Mouse (Mus musculus) C2C12 (cell line): ENCODE data around the gene Mocs3. TPM values are rescaled to one million over a fixed set of nuclear protein-coding genes. Genes with fewer than 3 reads are reported as not detected.

Experiments
- H3K27me3 ChIP-seq: one replicate; pipeline ENCODE4 v1.6.1; 2011; ENCODE audit not compliant: control insufficient read depth, insufficient read depth, insufficient read length
- H3K36me3 ChIP-seq: one replicate; pipeline ENCODE4 v1.6.1; 2011; ENCODE audit not compliant: control insufficient read depth, insufficient read depth
- H3K4me3 ChIP-seq: one replicate; pipeline ENCODE4 v1.5.1; 2011; ENCODE audit warnings: mild to moderate bottlenecking, control low read depth; ENCODE audit not compliant: poor library complexity, insufficient read depth, severe bottlenecking
- H3K79me2 ChIP-seq: one replicate; pipeline ENCODE4 v1.6.1; 2011; ENCODE audit not compliant: control insufficient read depth, insufficient read depth
- H3K79me3 ChIP-seq: one replicate; pipeline ENCODE4 v1.6.1; 2011; ENCODE audit warnings: low read depth, control low read depth
- H3ac ChIP-seq: one replicate; pipeline ENCODE3; 2011; ENCODE audit warnings: low read depth; ENCODE audit not compliant: control insufficient read depth, insufficient read length
- CEBPB ChIP-seq: IDR thresholded peaks from one replicate; pipeline ENCODE4 v1.6.1; 2011; ENCODE audit warnings: low read depth, mild to moderate bottlenecking, control low read depth, moderate library complexity
- CTCF ChIP-seq: IDR thresholded peaks from one replicate; pipeline ENCODE4 v1.5.1; 2011; ENCODE audit not compliant: control insufficient read depth, insufficient read depth, insufficient read length
- FOSL1 ChIP-seq: IDR thresholded peaks from one replicate; pipeline ENCODE4 v1.8.0; 2011; ENCODE audit warnings: mild to moderate bottlenecking, low read length; ENCODE audit not compliant: poor library complexity, insufficient read depth, severe bottlenecking
- MAX ChIP-seq: IDR thresholded peaks from one replicate; pipeline ENCODE4 v1.6.1; 2011; ENCODE audit warnings: mild to moderate bottlenecking, control low read depth
- MYOD1 ChIP-seq: IDR thresholded peaks from one replicate; pipeline ENCODE4 v1.6.1; 2011; ENCODE audit warnings: low read depth; ENCODE audit not compliant: control insufficient read depth, insufficient read length
- MYOG ChIP-seq: IDR thresholded peaks from one replicate; pipeline ENCODE4 v1.6.1; 2011; ENCODE audit not compliant: control insufficient read depth, insufficient read length; ENCODE audit errors: extremely low read depth
- USF1 ChIP-seq: IDR thresholded peaks from one replicate; pipeline ENCODE4 v1.6.1; 2011; ENCODE audit warnings: low read depth, mild to moderate bottlenecking, control low read depth, moderate library complexity
- polyA plus RNA-seq: library from polyadenylated mRNA; unstranded; fragments of >200 nt; fragmentation: generic; extraction: Trizol; gene quantifications from one replicate; pipeline ENCODE4 v1.2.1, GENCODE M21; 2012; ENCODE audit warnings: missing spikeins

The Mocs3 gene
- polyA plus RNA-seq, 1 experiment: 9.9 TPM

- no peak for TF ChIP-seq MAX
- no peak for TF ChIP-seq CTCF
- no peak for TF ChIP-seq MYOD1
- no peak for TF ChIP-seq CEBPB
- TF ChIP-seq FOSL1: no peak
- no peak for TF ChIP-seq MYOG
- H3K79me2 ChIP-seq: no peaks in the 10 kb centered on the region
- no peak overlapping the region for H3ac ChIP-seq
- H3K4me3 ChIP-seq: no peak overlapping the region
- H3K27me3 ChIP-seq: peaks cover 80% of the 10 kb centered on the region
- no peaks in the 10 kb centered on the region for H3K79me3 ChIP-seq
- no peaks in the 10 kb centered on the region for H3K36me3 ChIP-seq
Measured at GRCm38 (mm10) chr2:168273387-168273786, 43.0 kb downstream of the Mocs3 start.

- peaks cover 79% of the 10 kb centered on the region for H3K27me3 ChIP-seq
- TF ChIP-seq CTCF: peak; percentile 20
- TF ChIP-seq MYOD1: no peak
Measured at GRCm38 (mm10) chr2:168274374-168274935, 44.0 kb downstream of the Mocs3 start.

GRCm38 (mm10) chr2:168280729-168281581 is 50.5 kb downstream of the Mocs3 start:
- Histone ChIP-seq H3K79me2 (no peaks in the 10 kb centered on the region), H3ac (no peak overlapping the region), H3K36me3 (no peaks in the 10 kb centered on the region), H3K79me3 (no peaks in the 10 kb centered on the region), H3K27me3 (peaks cover 72% of the 10 kb centered on the region), H3K4me3 (no peak overlapping the region)
- no peak for TF ChIP-seq CEBPB
- TF ChIP-seq MAX: no peak
- TF ChIP-seq MYOD1: no peak
- no peak for TF ChIP-seq CTCF
- TF ChIP-seq USF1: no peak
- TF ChIP-seq MYOG: no peak

More at GRCm38 (mm10) chr2:168274374-168274935, 44.0 kb downstream of the Mocs3 start:
- no peaks in the 10 kb centered on the region for H3K79me3 ChIP-seq
- H3K4me3 ChIP-seq: no peak overlapping the region
- no peaks in the 10 kb centered on the region for H3K79me2 ChIP-seq
- no peak overlapping the region for H3ac ChIP-seq
- no peaks in the 10 kb centered on the region for H3K36me3 ChIP-seq

DNA sequence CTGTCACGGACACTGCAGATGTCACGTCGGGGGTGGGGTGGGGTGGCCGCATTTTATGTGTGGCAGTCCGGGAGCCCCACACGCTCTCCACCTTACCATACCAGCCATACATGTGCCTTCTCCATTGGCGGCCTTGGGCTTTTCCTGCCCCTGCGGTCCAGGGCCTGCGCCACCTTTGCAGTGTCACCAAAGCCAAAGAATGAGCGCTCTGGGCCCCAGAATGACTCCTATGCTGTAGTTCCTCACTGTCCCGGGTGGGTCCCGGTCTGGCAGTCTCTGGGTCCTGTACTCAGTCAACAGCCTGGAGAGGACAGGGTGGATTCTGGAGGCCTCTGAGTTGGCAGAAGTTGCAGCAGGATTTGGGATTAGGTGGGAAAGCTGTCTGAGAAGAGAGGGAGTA is 51.2 kb downstream of the Mocs3 start, which contains the start of gene Kcng1:
Kcng1 (minus strand) TSS at position 155 of the 400 bp plus-strand sequence.
- Histone ChIP-seq H3K27me3 (peaks cover 66% of the 10 kb centered on the region), H3K4me3 (no peak within 1 kb of the TSS)

More for the DNA sequence above, 51.2 kb downstream of the Mocs3 start, which contains the start of gene Kcng1:
- Histone ChIP-seq H3K79me2 (no peaks in the 10 kb centered on the region), H3ac (no peak within 1 kb of the TSS), H3K79me3 (no peaks in the 10 kb centered on the region), H3K36me3 (no peaks in the 10 kb centered on the region)
- TF ChIP-seq MYOD1: no peak
- no peak for TF ChIP-seq FOSL1
- TF ChIP-seq MAX: no peak
- no peak for TF ChIP-seq CEBPB
- TF ChIP-seq CTCF: no peak
- TF ChIP-seq MYOG: no peak
- TF ChIP-seq USF1: no peak

Other genes with a start within 250 kb of the Mocs3 start
- 0.04 TPM for gene Ripor3, start 220.0 kb upstream of the Mocs3 start, polyA plus RNA-seq
- gene Pard6b, start 149.6 kb upstream of the Mocs3 start, polyA plus RNA-seq: 0.33 TPM
- gene Adnp, start 23.5 kb upstream of the Mocs3 start, polyA plus RNA-seq: 7.3 TPM
- 17.1 TPM for gene Gm20716, start 258 bp upstream of the Mocs3 start, polyA plus RNA-seq
- 14.0 TPM for gene Dpm1, start within 50 bp of the Mocs3 start, polyA plus RNA-seq
- not detected for gene Kcng1, start 51.1 kb downstream of the Mocs3 start, polyA plus RNA-seq